Mouse (Mus musculus): ENCODE results near the gene Smagp.

GRCm38 (mm10) chr15:100637661-100638060 is 921 bp upstream of the Smagp start:
- TF ChIP-seq POLR2A (IDR thresholded peaks at IDR 0.05; ENCODE audit: insufficient read depth, low read depth, low read length) = no peak
- no peak for TF ChIP-seq CTCF (IDR thresholded peaks at IDR 0.05; ENCODE audit: insufficient read depth, low read depth, low read length)

All from olfactory bulb, adult 2 months (tissue).